Mouse (Mus musculus) kidney, adult 2 months (tissue): Measurements from ENCODE around the gene Adrb1.

ENCODE experiments used
- CTCF ChIP-seq: fragments of 200-500 bp; conservative IDR thresholded peaks from 2 replicates; pipeline ENCODE4 v1.5.1; 2011; ENCODE audit warnings: low read depth, mild to moderate bottlenecking, control low read depth, low read length, moderate library complexity, mixed read lengths; ENCODE audit not compliant: insufficient read depth, insufficient read length
- POLR2A ChIP-seq: fragments of 200-500 bp; IDR thresholded peaks from one replicate; pipeline ENCODE4 v1.6.1; 2011; ENCODE audit warnings: low read depth, low read length, control low read depth

- TF ChIP-seq CTCF (no peak), POLR2A (no peak)
Observed at GRCm38 (mm10) chr19:56689493-56689892, 32.5 kb upstream of the Adrb1 start.
